Mouse (Mus musculus) kidney, postnatal 4 days (tissue): ENCODE results near the gene Cenpu.
A peak's percentile ranks its signal among the peaks of the same experiment; 100 is the strongest.
"Not testable (repeated sequence)": the region's sequence is repeated elsewhere in the genome, so short reads cannot be mapped to it uniquely, and the experiment has no call there.

Source experiments
- DNase-seq, 2 experiments: peaks; one replicate each; pipeline ENCODE4 v3.0.0; 2021; ENCODE audit warnings: mixed read lengths in 2 of 2

The Cenpu gene

DNA sequence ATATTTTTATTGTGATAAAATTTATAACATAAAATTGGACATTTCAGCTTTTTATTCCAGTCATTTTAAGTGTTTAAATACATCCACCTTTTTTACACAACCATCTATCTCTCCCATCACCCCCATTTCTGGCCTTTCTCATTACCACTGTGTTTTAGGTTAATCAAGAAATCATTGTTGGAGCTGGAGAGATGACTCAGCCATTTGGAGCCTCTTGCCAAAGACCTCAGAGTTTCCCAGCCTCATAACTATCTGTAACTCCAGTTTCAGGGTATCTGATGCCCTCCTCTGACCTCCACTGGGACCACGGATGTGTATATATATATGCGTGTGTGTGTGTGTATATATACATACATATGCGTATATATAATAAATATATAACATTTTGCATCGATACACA is 799 bp upstream of the Cenpu start:
- no peak for DNase-seq

- DNase-seq = peak; percentile 31 to 54
Measured at GRCm38 (mm10) chr8:46552441-46552765, 575 bp downstream of the Cenpu start.

DNA sequence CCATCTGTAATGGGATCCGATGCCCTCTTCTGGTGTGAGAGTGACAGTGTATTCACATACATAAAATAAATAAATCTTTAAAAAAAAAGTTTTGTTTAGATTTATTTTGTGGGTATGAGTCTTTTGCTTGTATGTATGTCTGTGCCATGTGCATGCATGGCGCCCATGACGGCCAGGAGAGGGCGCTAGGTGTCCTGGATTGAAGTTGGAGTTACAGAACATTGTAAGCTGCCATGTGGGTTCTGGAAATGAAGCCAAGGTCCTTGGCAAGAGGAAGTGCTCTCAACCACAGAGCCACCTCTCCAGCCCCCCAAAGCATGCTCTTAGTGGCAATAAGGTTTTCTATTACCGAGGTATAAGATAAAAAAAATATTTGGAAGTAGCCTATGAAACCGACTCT is 7.6 kb downstream of the Cenpu start:
- DNase-seq = peak; percentile 53 to 63

- DNase-seq = no peak
Measured at GRCm38 (mm10) chr8:46562333-46562732, 10.5 kb downstream of the Cenpu start.

GRCm38 (mm10) chr8:46566914-46567529 is 15.2 kb downstream of the Cenpu start:
- DNase-seq = no peak

DNA sequence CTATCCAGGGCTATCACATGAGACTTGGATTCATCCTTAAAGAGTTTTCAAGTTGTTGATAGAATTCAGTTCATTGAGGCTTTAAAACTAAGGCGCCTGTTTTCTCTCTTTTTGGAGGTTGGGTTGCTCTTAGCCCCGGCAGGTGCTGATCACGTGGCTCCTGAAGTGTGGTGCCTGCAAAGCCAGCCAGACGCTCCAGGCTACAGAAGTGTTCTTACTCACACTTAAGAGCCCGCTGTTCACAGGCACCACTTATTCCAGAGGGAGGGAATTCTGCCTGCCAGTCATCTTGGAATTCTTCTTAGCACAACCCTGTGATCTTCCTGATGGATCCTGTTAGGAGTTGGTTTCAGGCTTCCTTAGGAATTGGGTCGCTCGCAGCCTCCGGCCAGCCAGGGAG is 16.1 kb downstream of the Cenpu start:
- DNase-seq = no peak

DNA sequence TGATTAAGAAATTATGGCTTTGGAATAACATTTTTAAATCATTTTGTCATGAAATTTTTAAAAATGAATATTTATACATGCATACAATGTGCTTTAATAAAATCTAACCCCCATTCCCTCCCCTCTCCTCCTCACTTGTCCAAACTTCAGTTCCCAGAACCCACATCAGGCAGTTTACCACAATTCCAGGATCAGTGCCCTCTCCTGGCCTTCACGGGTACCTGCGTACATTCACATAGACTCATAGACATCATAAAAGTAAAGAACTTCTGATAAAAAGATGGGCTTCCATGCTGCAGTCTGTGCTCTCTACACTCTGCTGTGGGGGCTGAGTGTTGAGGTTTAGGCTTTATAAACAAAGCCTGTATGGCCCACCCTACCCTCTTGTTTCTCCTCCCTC is 17.1 kb downstream of the Cenpu start:
- peak in 1 of 2 experiments; percentile 22 for DNase-seq

DNA sequence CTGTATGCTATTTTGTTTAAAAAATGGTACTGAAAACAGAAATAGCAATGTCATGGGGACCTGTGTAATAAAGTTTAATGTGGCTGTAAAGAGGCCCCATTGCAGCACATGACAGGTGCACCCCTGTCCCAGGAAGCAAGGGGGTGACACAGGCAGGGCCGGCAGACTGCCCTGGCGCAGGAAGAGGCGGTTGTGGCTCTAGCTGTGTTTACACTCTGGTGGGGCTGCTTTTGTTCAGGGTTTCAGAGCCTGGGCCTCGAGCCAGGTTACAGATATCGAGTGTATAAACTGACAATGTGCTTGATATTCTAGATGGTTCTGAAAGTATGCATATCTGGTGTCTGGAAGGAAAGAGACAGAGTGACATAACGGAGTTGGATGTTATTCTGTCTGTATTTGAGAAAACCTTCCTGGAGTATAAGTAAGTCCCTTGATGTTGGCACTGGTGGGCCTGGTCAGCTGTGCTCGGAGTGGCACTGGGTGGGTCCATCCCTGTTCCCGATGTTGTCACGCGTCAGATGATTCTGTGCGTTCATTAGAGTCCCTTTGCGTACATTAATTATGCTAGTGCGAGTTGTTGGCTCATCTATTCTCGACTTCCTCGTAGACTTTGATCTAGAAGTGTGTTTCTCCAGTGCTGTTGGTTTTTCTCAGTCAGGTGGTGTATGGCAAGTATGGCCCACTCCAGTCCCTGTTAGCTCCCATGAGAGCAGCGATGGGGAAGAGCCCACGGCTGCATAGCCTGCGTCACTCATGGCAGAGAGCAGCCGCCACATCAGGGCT is 18.0 kb downstream of the Cenpu start:
- no peak for DNase-seq

DNA sequence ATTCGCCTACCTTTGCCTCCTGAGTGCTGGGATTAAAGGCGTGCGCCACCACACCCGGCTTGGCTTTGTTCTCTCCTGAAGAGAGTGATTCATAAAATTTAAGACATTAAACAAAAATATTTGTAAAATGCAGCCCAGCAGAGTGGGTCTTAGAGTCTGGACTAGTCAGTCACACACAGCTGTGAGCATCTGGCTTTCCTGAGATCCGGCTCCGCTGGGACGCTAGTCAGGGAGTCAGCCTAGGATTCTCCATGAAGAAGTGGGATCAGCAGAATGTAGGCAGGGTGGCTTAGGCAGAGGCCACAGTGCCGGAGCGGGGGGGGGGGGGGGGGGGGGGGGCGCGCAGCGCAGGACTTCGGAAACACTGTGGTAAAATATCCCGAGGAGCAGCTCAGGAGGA is 18.8 kb downstream of the Cenpu start:
- DNase-seq = no peak

GRCm38 (mm10) chr8:46573446-46573845 is 21.6 kb downstream of the Cenpu start:
- DNase-seq = no peak

DNA sequence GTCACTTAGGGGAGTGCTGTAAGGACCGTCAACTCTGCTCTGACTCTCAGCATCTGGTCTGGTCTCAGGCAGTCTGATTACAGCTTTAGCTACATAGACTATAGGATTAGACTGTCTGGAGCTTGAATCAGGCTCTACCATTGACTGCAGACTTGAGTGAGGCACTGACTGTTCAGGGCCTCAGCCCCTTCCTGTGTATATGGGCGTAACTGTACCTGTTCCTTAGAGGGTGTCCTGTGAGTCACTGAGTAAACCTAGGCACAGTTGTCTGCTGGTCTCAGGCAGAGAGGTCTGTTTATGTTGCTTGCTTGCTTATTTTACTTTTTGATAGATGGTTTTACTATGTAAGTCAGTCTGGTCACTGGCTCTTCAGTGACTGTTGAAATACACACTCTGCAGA is 22.1 kb downstream of the Cenpu start:
- DNase-seq = no peak

- DNase-seq = no peak
Measured at GRCm38 (mm10) chr8:46578794-46579193, 27.0 kb downstream of the Cenpu start.

DNA sequence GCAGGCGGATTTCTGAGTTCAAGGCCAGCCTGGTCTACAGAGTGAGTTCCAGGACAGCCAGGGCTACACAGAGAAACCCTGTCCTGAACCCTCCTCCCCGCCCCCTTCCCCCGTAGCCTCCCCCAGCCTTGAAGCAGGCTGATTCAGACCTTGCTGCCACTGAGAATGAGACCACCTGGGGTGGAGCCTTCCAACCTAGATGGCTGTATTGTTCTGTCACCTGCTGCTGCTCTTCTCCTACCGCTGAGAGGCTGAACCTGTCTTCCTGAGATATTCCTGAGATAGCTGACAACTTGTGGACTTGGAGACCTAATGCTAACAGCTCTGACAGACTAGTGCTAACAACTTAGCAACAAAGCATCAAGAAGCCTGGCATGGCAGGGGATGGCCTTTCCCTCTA is 32.5 kb downstream of the Cenpu start:
- DNase-seq = not testable (repeated sequence)

- DNase-seq = no peak
Measured at GRCm38 (mm10) chr8:46585576-46585975, 33.7 kb downstream of the Cenpu start.

DNA sequence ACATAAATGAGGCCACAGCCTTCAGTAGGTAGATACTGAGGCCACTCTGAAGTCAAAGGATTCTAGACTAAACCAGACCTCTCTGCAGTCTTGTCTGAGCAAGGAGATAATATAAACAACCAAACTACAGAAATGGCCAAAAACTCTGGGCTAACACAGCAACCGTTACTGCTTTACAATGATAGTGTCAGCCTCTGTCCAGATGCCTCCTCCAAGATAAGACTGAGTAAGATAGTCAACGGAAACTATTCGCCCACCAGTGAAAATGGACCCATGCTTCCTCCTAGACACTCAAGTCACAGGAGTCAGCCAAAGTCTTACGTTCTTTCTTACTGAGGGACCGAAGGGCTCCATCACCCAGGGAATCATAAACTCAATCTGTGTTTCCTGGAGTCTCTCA is 36.1 kb downstream of the Cenpu start:
- no peak for DNase-seq

DNA sequence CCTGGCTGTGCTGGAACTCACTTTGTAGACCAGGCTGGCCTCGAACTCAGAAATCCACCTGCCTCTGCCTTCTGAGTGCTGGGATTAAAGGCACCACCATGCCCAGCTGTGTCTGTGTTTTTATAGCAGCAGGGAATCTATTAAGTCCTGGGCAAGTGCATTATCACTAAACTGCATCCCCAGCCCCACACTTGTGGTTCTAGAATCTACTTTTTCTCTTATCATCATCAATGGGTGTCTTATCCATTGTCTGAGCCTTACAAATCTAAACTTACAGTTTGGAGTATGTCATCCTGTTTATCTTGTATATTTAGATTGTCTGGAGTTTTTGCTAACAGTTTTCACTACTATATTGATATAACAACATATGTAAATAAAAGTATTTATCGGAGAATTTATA is 36.8 kb downstream of the Cenpu start:
- no peak for DNase-seq

GRCm38 (mm10) chr8:46593067-46593466 is 41.2 kb downstream of the Cenpu start:
- no peak for DNase-seq

DNA sequence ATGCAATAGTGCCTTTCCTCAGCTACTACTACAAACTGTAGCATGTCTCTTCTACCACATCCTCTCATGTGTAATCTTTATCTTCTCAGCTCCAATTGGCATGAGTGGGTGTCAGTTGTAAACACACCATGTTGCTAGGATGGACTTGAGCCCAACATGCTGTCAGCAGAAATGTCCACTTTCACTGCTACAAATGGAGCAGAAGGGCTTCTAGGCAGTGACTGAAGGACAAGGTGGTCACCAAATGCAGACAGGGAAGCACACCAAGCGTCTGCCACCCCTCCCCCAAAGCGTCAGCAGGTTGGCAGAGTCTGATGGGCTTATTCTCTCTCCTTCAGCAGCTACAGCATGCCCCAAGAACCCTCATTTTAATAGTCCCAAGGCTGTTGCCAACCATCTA is 41.9 kb downstream of the Cenpu start:
- no peak for DNase-seq

- no peak for DNase-seq
Measured at GRCm38 (mm10) chr8:46595593-46595992, 43.8 kb downstream of the Cenpu start.

DNA sequence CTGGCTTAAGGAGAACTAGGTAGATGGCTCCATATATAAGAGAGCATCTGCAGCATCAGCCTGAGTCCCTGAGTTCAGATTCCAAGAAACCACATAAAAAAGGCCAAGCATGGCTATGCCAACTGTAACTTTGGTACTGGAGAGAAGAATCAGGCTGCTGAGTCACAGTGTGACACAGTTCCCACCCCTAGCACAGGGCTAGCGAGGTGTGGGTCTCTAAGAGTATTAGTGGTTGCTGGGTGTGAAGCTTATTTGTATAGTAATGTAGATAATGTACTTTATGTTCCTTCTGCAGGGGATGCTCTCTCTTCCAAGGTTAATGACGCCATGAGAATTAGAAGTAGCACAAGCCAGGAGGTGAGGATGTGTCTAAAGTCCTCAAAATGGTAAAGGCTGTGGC is 44.7 kb downstream of the Cenpu start:
- no peak for DNase-seq

DNA sequence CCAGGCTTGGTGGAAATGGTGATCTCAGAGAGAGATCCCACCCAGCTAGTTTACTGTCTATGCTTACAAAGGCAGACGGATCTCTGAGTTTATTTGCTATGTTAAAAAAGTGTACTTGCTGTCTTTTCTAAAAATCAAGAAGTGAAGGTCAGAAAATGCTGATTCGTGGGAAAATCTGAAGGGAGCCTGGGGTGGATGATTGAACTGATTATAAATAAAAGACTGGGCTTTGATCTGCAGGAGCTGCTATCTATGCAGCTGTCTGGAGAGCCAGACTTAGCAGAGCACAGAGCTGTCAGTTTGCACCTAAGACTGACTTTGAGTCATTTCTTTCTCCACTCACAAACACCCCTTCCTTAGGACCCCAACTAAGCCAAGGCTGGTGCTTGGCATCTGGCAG is 45.6 kb downstream of the Cenpu start:
- DNase-seq = no peak

DNA sequence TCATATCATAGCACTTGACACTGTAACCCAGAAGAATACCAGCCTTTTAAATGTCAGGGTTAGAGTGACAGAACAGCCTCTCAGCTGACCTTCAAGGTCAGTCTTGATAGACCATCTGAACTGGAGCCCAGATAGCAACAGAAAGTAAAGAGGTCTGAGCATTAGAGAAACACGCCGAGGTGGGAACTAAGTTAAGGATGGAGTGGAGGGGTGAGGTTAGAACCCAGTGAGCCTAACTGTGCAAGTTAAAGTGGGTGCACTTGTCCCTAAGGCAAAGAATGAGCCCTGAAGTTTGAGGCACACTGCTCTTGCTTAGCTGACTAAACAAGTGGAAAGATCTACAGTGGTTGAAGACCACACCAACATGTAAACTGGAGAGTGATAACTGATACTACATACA is 46.3 kb downstream of the Cenpu start:
- no peak for DNase-seq

DNA sequence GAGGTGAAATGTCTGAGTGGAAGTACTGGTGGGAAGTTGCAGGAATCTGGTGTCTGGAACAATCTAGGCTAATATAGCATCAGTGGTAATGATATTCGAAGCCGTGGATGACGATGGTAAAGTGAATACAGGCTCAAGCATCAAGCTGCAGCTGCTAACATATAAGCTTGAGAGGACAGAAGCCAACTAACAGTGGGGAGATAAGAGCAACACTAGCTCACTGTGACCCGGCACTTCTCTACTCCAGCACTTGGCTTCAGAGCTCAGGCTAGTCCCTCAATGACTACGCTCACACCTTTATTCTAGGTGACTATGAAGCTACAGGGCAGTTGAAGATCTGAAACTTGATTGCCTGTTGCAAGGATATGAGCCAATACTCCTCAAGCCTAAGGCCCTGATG is 46.9 kb downstream of the Cenpu start:
- no peak for DNase-seq

DNA sequence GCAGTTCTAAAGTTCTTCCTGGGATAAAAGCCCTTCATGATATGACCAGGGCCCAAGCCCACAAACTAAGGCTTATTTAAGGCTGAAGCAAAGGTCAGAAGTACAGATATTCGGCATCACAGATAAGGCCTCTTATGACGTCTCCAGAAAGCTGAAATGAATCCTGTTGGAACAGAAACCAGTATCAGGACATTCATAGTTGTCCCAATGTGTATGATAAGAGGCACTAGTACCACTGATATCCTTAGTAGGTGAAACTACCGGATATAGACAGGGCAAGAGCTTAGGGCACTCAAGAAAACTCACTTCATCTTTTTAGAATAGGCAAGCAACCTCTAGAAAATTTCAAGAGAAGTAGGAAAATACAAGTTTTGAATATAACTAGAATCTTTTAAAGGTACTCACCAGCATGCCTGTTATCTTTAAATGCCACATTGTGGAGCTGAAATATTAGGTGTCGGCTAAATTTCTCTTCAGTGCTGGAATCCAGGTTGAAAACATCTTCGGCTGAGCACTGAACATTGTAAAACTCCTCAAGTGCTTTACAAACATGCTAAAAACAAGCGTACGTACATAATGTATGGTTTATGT is 47.6 kb downstream of the Cenpu start:
- no peak for DNase-seq
